ENCODE assay signal across 29 mouse cellular contexts in genomic region chr2:84941332-84941731, GRCm38 (mm10). TPM values are rescaled to one million over a fixed set of nuclear protein-coding genes. Genes with fewer than 3 reads are reported as not detected.
DNase-seq lines count a peak whose midpoint lies in the region; ATAC-seq and TF ChIP-seq lines count a peak whose summit lies in the region.
"Had no signal": no experiment of that assay in that cellular context is flagged by ENCODE, and none has a peak within 500 bp of the region (broad histone marks: within the 10 kb centered on the region; RNA-seq: fewer than 3 reads in every experiment).

No protein-coding gene starts in this region.

- peak overlapping the region; percentile 100 for H3K27ac ChIP-seq in liver, embryonic 13.5 days
- no peak overlapping the region for H3K27ac ChIP-seq in liver, embryonic 11.5 days (ENCODE audit: low read depth, low read length)
- no peak overlapping the region for H3K27ac ChIP-seq in liver, postnatal 0 days (ENCODE audit: low read depth)
- H3K27ac ChIP-seq: heart, embryonic 15.5 days; hindbrain, postnatal 0 days; layer of hippocampus, adult 2 months; limb, embryonic 15.5 days; macrophage; neural tube, embryonic 12.5 days had no signal

- H3K36me3 ChIP-seq in liver, embryonic 13.5 days, result peaks cover 75% of the 10 kb centered on the region
- H3K36me3 ChIP-seq in liver, embryonic 11.5 days (ENCODE audit: control insufficient read depth, insufficient read depth, low read length), result peaks cover 25% of the 10 kb centered on the region
- H3K36me3 ChIP-seq in liver, postnatal 0 days (replicated peaks; ENCODE audit: insufficient read depth, low read length), result peaks cover 63% of the 10 kb centered on the region
- H3K36me3 ChIP-seq: neural tube, embryonic 12.5 days had no signal

- WGBS in liver, embryonic 13.5 days (ENCODE audit: insufficient replicate concordance), result 66% methylated on average over 2 of the region's 2 CpGs
- 67% methylated on average over 2 of the region's 2 CpGs for WGBS in liver, embryonic 11.5 days
- WGBS in liver, postnatal 0 days (ENCODE audit: insufficient replicate concordance), result 54% methylated on average over 2 of the region's 2 CpGs

- TF ChIP-seq CTCF in liver, postnatal 0 days (IDR thresholded peaks at IDR 0.05; ENCODE audit: low read depth), result no peak

- TF ChIP-seq EP300 in liver, postnatal 0 days (IDR thresholded peaks at IDR 0.05; ENCODE audit: low read depth), result no peak

- peak overlapping the region; percentile 85 for H3K4me2 ChIP-seq in liver, embryonic 13.5 days
- H3K4me2 ChIP-seq in liver, embryonic 11.5 days, result no peak overlapping the region
- 0 out of 2 replicates have a peak overlapping the region, but pooled peaks have one; percentile 70 for H3K4me2 ChIP-seq in liver, postnatal 0 days (ENCODE audit: low read depth, low read length)
- H3K4me2 ChIP-seq: heart, embryonic 15.5 days; limb, embryonic 15.5 days; midbrain, embryonic 11.5 days; neural tube, embryonic 12.5 days had no signal

- H3K4me3 ChIP-seq in liver, embryonic 13.5 days (replicated peaks), result peak overlapping the region; percentile 73; the same call in 1 of the 2 replicates
- H3K4me3 ChIP-seq in liver, embryonic 11.5 days (ENCODE audit: low read depth, low read length), result no peak overlapping the region
- no peak overlapping the region for H3K4me3 ChIP-seq in liver, postnatal 0 days (ENCODE audit: low read depth, low read length)
- H3K4me3 ChIP-seq: heart, embryonic 15.5 days; layer of hippocampus, adult 2 months; limb, embryonic 15.5 days; neural tube, embryonic 12.5 days had no signal

- peak overlapping the region; percentile 96; the same call in 1 of the 2 replicates for H3K9ac ChIP-seq in liver, embryonic 13.5 days
- H3K9ac ChIP-seq in liver, embryonic 11.5 days (ENCODE audit: low read depth, low read length), result no peak overlapping the region
- H3K9ac ChIP-seq in liver, postnatal 0 days (replicated peaks), result no peak overlapping the region
- H3K9ac ChIP-seq: heart, embryonic 15.5 days; limb, embryonic 15.5 days; neural tube, embryonic 12.5 days had no signal

- intact Hi-C loops in gastrocnemius, postnatal 14 days (cut with DNase I; ENCODE audit: low total_unique reads), result no loop called here

- H3K27me3 ChIP-seq in liver, embryonic 13.5 days, result no peaks in the 10 kb centered on the region
- no peaks in the 10 kb centered on the region for H3K27me3 ChIP-seq in liver, embryonic 11.5 days (replicated peaks; ENCODE audit: control insufficient read depth, insufficient read depth, low read length)
- H3K27me3 ChIP-seq in liver, postnatal 0 days (ENCODE audit: insufficient read depth, low read length), result no peaks in the 10 kb centered on the region
- H3K27me3 ChIP-seq: heart, embryonic 15.5 days; limb, embryonic 15.5 days; neural tube, embryonic 12.5 days had no signal

- DNase-seq in gastrocnemius, adult 18-20 months (ENCODE audit: low spot score), result peak; percentile 68
- no peak for DNase-seq in gastrocnemius, postnatal 14 days
- no peak for DNase-seq in liver, embryonic 13.5 days
- no peak for DNase-seq in liver, embryonic 11.5 days (ENCODE audit: low spot score)
- peak; percentile 73 for DNase-seq in adipocyte (ENCODE audit: low spot score)
- DNase-seq in liver, postnatal 0 days, result no peak
- no peak for DNase-seq in natural killer cell, adult 2 months (ENCODE audit: low spot score in 2 of 2)
- DNase-seq in spleen, adult 12 weeks (ENCODE audit: low spot score), result no peak
- DNase-seq: adrenal gland, postnatal 14 days; B cell, adult 2 months; cerebellum, adult 11 months; cerebellum, postnatal 10 days; embryo, embryonic 11 days; gastrocnemius, postnatal 10 days; heart, postnatal 4 days; kidney, adult 11 months; kidney, postnatal 10 days; right cerebral cortex, postnatal 4 days had no signal

- no peaks in the 10 kb centered on the region for H3K9me3 ChIP-seq in liver, embryonic 13.5 days (replicated peaks)
- H3K9me3 ChIP-seq in liver, embryonic 11.5 days (ENCODE audit: control insufficient read depth, low read length), result no peaks in the 10 kb centered on the region
- H3K9me3 ChIP-seq in liver, postnatal 0 days (ENCODE audit: low read length), result no peaks in the 10 kb centered on the region
- H3K9me3 ChIP-seq: heart, embryonic 15.5 days; limb, embryonic 15.5 days; neural tube, embryonic 12.5 days had no signal

- no peak for ATAC-seq in liver, embryonic 13.5 days (ENCODE audit: low read depth)
- no peak for ATAC-seq in liver, embryonic 11.5 days (replicated peaks; ENCODE audit: low FRiP score)
- ATAC-seq in liver, postnatal 0 days, result no peak
- ATAC-seq: hindbrain, postnatal 0 days had no signal

- H3K4me1 ChIP-seq in liver, embryonic 13.5 days (replicated peaks), result peaks cover 78% of the 10 kb centered on the region
- H3K4me1 ChIP-seq in liver, embryonic 11.5 days (replicated peaks; ENCODE audit: control insufficient read depth, insufficient read depth, low read length), result peaks cover 9% of the 10 kb centered on the region
- H3K4me1 ChIP-seq in liver, postnatal 0 days (ENCODE audit: insufficient read depth), result peaks cover 25% of the 10 kb centered on the region
- H3K4me1 ChIP-seq: neural tube, embryonic 12.5 days had no signal

RNA-seq across cellular contexts. Expression of gene Slc43a3, which starts 5.0 kb away (rescaled TPM):
- total RNA-seq in gastrocnemius, adult 18-20 months (2021), result 10 to 100 TPM; 17.2 to 18.4 TPM
- total RNA-seq in gastrocnemius, postnatal 14 days (2021), result 10 to 100 TPM; 22.4 to 43.2 TPM
- polyA plus RNA-seq in liver, embryonic 13.5 days (2015; fragmentation: Nextera tagmentation; extraction: Ambion mirVana), result 120 and 129 TPM in 2 replicates
- 107 and 111 TPM in 2 replicates for polyA plus RNA-seq in liver, embryonic 11.5 days (2014; fragmentation: Nextera tagmentation; extraction: Ambion mirVana)
- 45.5 and 48.5 TPM in 2 replicates for polyA plus RNA-seq in liver, postnatal 0 days (2015; fragmentation: Nextera tagmentation; extraction: Ambion mirVana)

RNA-seq across cellular contexts. Expression of gene Prg2, which starts 38.9 kb away (rescaled TPM):
- total RNA-seq in gastrocnemius, adult 18-20 months (2021), result not detected
- under 1 TPM in 1 of 2 experiments, not detected in 1; 0.29 TPM for total RNA-seq in gastrocnemius, postnatal 14 days (2021)
- polyA plus RNA-seq in liver, embryonic 13.5 days (2015; fragmentation: Nextera tagmentation; extraction: Ambion mirVana), result 59.8 and 60.0 TPM in 2 replicates
- 67.2 and 96.9 TPM in 2 replicates for polyA plus RNA-seq in liver, embryonic 11.5 days (2014; fragmentation: Nextera tagmentation; extraction: Ambion mirVana)
- polyA plus RNA-seq in liver, postnatal 0 days (2015; fragmentation: Nextera tagmentation; extraction: Ambion mirVana), result 22.0 and 26.1 TPM in 2 replicates
- total RNA-seq: heart, postnatal 4 days; hindbrain, postnatal 0 days; layer of hippocampus, adult 2 months; left cerebral cortex, postnatal 25 days had no signal
- polyA plus RNA-seq: embryonic facial prominence, embryonic 14.5 days; forebrain, embryonic 11.5 days; hindbrain, postnatal 0 days had no signal

RNA-seq across cellular contexts. Expression of gene Prg3, which starts 46.7 kb away (rescaled TPM):
- not detected for total RNA-seq in gastrocnemius, adult 18-20 months (2021)
- total RNA-seq in gastrocnemius, postnatal 14 days (2021), result not detected
- 6.3 and 6.5 TPM in 2 replicates for polyA plus RNA-seq in liver, embryonic 13.5 days (2015; fragmentation: Nextera tagmentation; extraction: Ambion mirVana)
- polyA plus RNA-seq in liver, embryonic 11.5 days (2014; fragmentation: Nextera tagmentation; extraction: Ambion mirVana), result 10.2 and 16.7 TPM in 2 replicates
- polyA plus RNA-seq in liver, postnatal 0 days (2015; fragmentation: Nextera tagmentation; extraction: Ambion mirVana), result 4.0 and 5.1 TPM in 2 replicates
- total RNA-seq: adrenal gland, postnatal 14 days; gastrocnemius, postnatal 10 days; heart, postnatal 4 days; hindbrain, postnatal 0 days; layer of hippocampus, adult 2 months; left cerebral cortex, postnatal 25 days; monocyte, adult 5-6 weeks had no signal
- polyA plus RNA-seq: embryonic facial prominence, embryonic 14.5 days; forebrain, embryonic 11.5 days; heart, embryonic 15.5 days; hindbrain, postnatal 0 days; limb, embryonic 15.5 days; macrophage; midbrain, embryonic 11.5 days had no signal

RNA-seq across cellular contexts. Expression of gene Rtn4rl2, which starts 54.8 kb away (rescaled TPM):
- under 1 TPM; 0.52 to 0.62 TPM for total RNA-seq in gastrocnemius, adult 18-20 months (2021)
- under 1 TPM; 0.55 to 0.64 TPM for total RNA-seq in gastrocnemius, postnatal 14 days (2021)
- polyA plus RNA-seq in liver, embryonic 13.5 days (2015; fragmentation: Nextera tagmentation; extraction: Ambion mirVana), result not detected in 2 replicates
- polyA plus RNA-seq in liver, embryonic 11.5 days (2014; fragmentation: Nextera tagmentation; extraction: Ambion mirVana), result 0.66 and 1.2 TPM in 2 replicates
- 0.14 and 0.31 TPM in 2 replicates for polyA plus RNA-seq in liver, postnatal 0 days (2015; fragmentation: Nextera tagmentation; extraction: Ambion mirVana)
- total RNA-seq: monocyte, adult 5-6 weeks had no signal
- polyA plus RNA-seq: macrophage had no signal

Comparison
In these comparisons a context has a peak if more than half of its experiments do, and no peak if none do; other contexts are left out.
1. DNase-seq: peak in gastrocnemius, adult 18-20 months (single experiment) and adipocyte (single experiment); none in gastrocnemius, postnatal 14 days (single experiment), liver, embryonic 13.5 days (single experiment), liver, embryonic 11.5 days (single experiment), liver, postnatal 0 days (single experiment), natural killer cell, adult 2 months (0 of 2) and spleen, adult 12 weeks (single experiment).